Mouse (Mus musculus) gonadal fat pad, adult 2 months (tissue): ENCODE measurements around the gene Fam129c. TPM values are rescaled to one million over a fixed set of nuclear protein-coding genes. Genes with fewer than 3 reads are reported as not detected.

Experiments used
- polyA plus RNA-seq: library from polyadenylated mRNA; depleted of rRNA; stranded (reverse); fragments of >200 nt; gene quantifications from 2 replicates; pipeline ENCODE4 v1.2.3, GENCODE M21; 2012; rRNA removed

Fam129c gene
- polyA plus RNA-seq, 1 experiment = 2.2 TPM

Other genes with a start within 250 kb of the Fam129c start
- gene Use1, start 230.8 kb upstream of the Fam129c start, polyA plus RNA-seq = 157 and 172 TPM in 2 replicates
- gene Ocel1, start 226.3 kb upstream of the Fam129c start, polyA plus RNA-seq = 10.2 and 13.0 TPM in 2 replicates
- gene Nr2f6, start 215.7 kb upstream of the Fam129c start, polyA plus RNA-seq = 133 and 165 TPM in 2 replicates
- gene Ushbp1, start 201.8 kb upstream of the Fam129c start, polyA plus RNA-seq = 40.6 and 59.8 TPM in 2 replicates
- gene Babam1, start 200.8 kb upstream of the Fam129c start, polyA plus RNA-seq = 107 and 126 TPM in 2 replicates
- gene Ankle1, start 191.6 kb upstream of the Fam129c start, polyA plus RNA-seq = 1.8 TPM in 2 replicates
- gene Abhd8, start 134.0 kb upstream of the Fam129c start, polyA plus RNA-seq = 24.1 and 29.2 TPM in 2 replicates
- gene Mrpl34, start 132.7 kb upstream of the Fam129c start, polyA plus RNA-seq = 49.9 and 63.7 TPM in 2 replicates
- 95.7 and 103 TPM in 2 replicates for gene Dda1, start 128.4 kb upstream of the Fam129c start, polyA plus RNA-seq
- gene Ano8, start 111.7 kb upstream of the Fam129c start, polyA plus RNA-seq = 18.3 and 18.9 TPM in 2 replicates
- 19.0 and 21.4 TPM in 2 replicates for gene Gtpbp3, start 109.5 kb upstream of the Fam129c start, polyA plus RNA-seq
- gene Plvap, start 85.9 kb upstream of the Fam129c start, polyA plus RNA-seq = 91.9 and 104 TPM in 2 replicates
- gene Ccdc194, start 71.9 kb upstream of the Fam129c start, polyA plus RNA-seq = 0.07 TPM in 1 of 2 replicates, not detected in the other
- gene Bst2, start 60.2 kb upstream of the Fam129c start, polyA plus RNA-seq = 123 and 139 TPM in 2 replicates
- gene Mvb12a, start 54.7 kb upstream of the Fam129c start, polyA plus RNA-seq = 144 and 146 TPM in 2 replicates
- 3.4 and 4.1 TPM in 2 replicates for gene Tmem221, start 38.8 kb upstream of the Fam129c start, polyA plus RNA-seq
- 0.41 and 0.53 TPM in 2 replicates for gene Nxnl1, start 31.0 kb upstream of the Fam129c start, polyA plus RNA-seq
- gene Slc27a1, start 28.8 kb upstream of the Fam129c start, polyA plus RNA-seq = 227 and 307 TPM in 2 replicates
- gene Pgls, start 5.5 kb upstream of the Fam129c start, polyA plus RNA-seq = 111 and 134 TPM in 2 replicates
- gene Colgalt1, start 13.3 kb downstream of the Fam129c start, polyA plus RNA-seq = 140 and 155 TPM in 2 replicates
- 0.58 and 2.0 TPM in 2 replicates for gene Unc13a, start 74.1 kb downstream of the Fam129c start, polyA plus RNA-seq
- gene Jak3, start 78.6 kb downstream of the Fam129c start, polyA plus RNA-seq = 19.6 and 19.9 TPM in 2 replicates
- gene Insl3, start 91.6 kb downstream of the Fam129c start, polyA plus RNA-seq = 10.6 and 37.9 TPM in 2 replicates
- gene B3gnt3, start 104.1 kb downstream of the Fam129c start, polyA plus RNA-seq = 7.9 and 11.1 TPM in 2 replicates
- 6.1 TPM in 2 replicates for gene Fcho1, start 128.1 kb downstream of the Fam129c start, polyA plus RNA-seq